Mouse (Mus musculus) hindbrain, embryonic 11.5 days (tissue): ENCODE results near the gene Nt5c. TPM values are rescaled to one million over a fixed set of nuclear protein-coding genes. Genes with fewer than 3 reads are reported as not detected.

Source experiments
- ATAC-seq: fragments of 200-750 bp; cut with Nextera tagmentation; 2 replicates; pipeline ENCODE4 v1.8.0; 2017; ENCODE audit warnings: mild to moderate bottlenecking, moderate TSS enrichment, moderate library complexity; ENCODE audit not compliant: low FRiP score
- DNase-seq: peaks from one replicate; pipeline ENCODE4 v3.0.0-alpha.2; 2015; ENCODE audit warnings: low spot score
- H3K27ac ChIP-seq: fragments of 300-500 bp; sonication (generic); 2 replicates; pipeline ENCODE4 v1.5.1; 2014; ENCODE audit warnings: mild to moderate bottlenecking, low read depth, low read length
- H3K27me3 ChIP-seq: fragments of 300-500 bp; sonication (generic); 2 replicates; pipeline ENCODE4 v1.6.1; 2014; ENCODE audit warnings: mild to moderate bottlenecking, low read length, moderate library complexity, mixed read lengths; ENCODE audit not compliant: control insufficient read depth, insufficient read depth
- H3K36me3 ChIP-seq: fragments of 300-500 bp; sonication (generic); 2 replicates; pipeline ENCODE4 v1.6.1; 2014; ENCODE audit warnings: mild to moderate bottlenecking, low read length, moderate library complexity, mixed read lengths; ENCODE audit not compliant: control insufficient read depth, insufficient read depth
- H3K4me1 ChIP-seq: fragments of 300-500 bp; sonication (generic); replicated peaks from 2 replicates; pipeline ENCODE4 v1.6.1; 2014; ENCODE audit warnings: low read length, mixed read lengths; ENCODE audit not compliant: control insufficient read depth, insufficient read depth
- H3K4me2 ChIP-seq: fragments of 300-500 bp; sonication (generic); replicated peaks from 2 replicates; pipeline ENCODE4 v1.6.1; 2014; ENCODE audit warnings: mild to moderate bottlenecking, low read depth, low read length
- H3K4me3 ChIP-seq: fragments of 300-500 bp; sonication (generic); 2 replicates; pipeline ENCODE4 v1.5.1; 2014; ENCODE audit warnings: low read depth, low read length
- H3K9ac ChIP-seq: fragments of 300-500 bp; sonication (generic); 2 replicates; pipeline ENCODE4 v1.6.1; 2014; ENCODE audit warnings: low read depth, low read length
- H3K9me3 ChIP-seq: fragments of 300-500 bp; sonication (generic); 2 replicates; pipeline ENCODE4 v1.6.1; 2016; ENCODE audit warnings: low read length; ENCODE audit not compliant: control insufficient read depth
- WGBS: fragments of 180-500 bp; shearing (Covaris S2); extraction: QIAGEN DNeasy Blood & Tissue Kit; methylation state at CpG from one replicate; pipeline ENCODE4 v1.1.7; 2014; 5-methylcytosine and 5-hydroxymethylcytosine counted together
- polyA plus RNA-seq: library from polyadenylated mRNA; unstranded; fragments of >200 nt; fragmentation: Nextera tagmentation; extraction: Ambion mirVana; gene quantifications from 2 replicates; pipeline ENCODE4 v1.2.1, GENCODE M21; 2014

Gene Nt5c
- polyA plus RNA-seq, 1 experiment from 2014 or later: 84.6 TPM

DNA sequence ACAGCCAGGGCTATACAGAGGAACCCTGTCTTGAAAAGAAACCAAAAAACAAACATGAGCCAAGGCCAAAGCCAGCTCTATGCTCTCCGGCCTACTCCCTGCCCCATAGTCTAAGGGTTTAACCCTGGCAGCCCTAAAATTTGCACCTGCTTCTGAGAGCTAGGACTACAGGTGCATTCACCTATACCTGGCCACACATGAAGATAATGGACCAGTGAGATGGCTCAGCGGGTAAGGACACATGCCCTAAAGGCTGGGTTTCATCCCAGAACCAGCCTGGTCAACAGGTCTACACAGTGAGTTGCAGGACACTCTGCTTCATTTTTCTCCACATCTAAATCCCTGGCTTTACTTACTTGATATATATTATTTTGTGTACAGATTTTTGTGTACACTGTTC, 30.6 kb upstream of the Nt5c start:
- WGBS: 91% methylated on average over 2 of the region's 2 CpGs
- Histone ChIP-seq H3K27me3 (no peaks in the 10 kb centered on the region), H3K4me2 (no peak overlapping the region), H3K4me3 (no peak overlapping the region), H3K4me1 (no peaks in the 10 kb centered on the region), H3K27ac (no peak overlapping the region), H3K9ac (no peak overlapping the region), H3K9me3 (no peaks in the 10 kb centered on the region), H3K36me3 (peaks cover 5% of the 10 kb centered on the region; the same call in 1 of the 2 replicates)
- DNase-seq: no peak
- no peak for ATAC-seq

DNA sequence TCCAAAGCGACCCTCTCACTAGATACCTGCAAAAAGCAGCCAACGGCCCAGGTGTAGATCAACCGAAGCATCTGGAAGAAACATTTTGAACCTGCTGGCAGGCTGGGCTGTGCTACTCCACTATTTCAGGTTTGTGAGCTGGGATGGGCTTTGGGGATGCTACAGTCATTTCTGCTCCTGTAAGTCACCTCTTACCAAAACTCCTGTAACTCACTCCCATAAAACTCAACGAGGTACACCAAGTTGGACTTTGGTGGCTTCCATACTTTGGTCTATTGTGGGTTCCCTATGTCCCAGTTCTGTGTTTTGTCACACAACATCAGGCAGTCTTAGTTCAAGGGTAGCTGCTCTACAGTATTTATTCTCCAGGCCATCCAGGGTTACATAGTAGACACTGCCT, 29.4 kb upstream of the Nt5c start:
- ATAC-seq: no peak

DNA sequence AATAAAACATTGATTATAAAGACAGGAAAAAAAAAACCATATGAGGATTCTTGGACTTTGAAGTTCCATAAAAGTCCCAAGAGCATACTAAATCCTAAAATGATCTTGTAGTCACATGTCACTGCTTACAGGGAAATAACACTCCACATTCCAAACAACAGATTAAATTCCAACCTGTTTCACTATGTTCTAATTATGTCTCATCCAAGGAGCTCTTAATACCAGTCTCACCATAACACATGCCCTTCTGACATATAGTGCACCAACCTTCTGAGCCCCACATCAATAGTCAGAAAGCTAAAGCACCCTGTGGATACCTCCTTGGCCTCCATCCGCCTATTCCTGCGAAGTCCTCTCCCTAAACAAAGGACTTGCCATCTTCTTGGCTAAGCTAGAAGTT, 28.6 kb upstream of the Nt5c start:
- WGBS: 61% methylated on average over 2 of the region's 2 CpGs

More for the DNA sequence above, 29.4 kb upstream of the Nt5c start:
- no peak overlapping the region for H3K4me2 ChIP-seq
- H3K27me3 ChIP-seq: no peaks in the 10 kb centered on the region
- H3K9me3 ChIP-seq: no peaks in the 10 kb centered on the region
- no peak for DNase-seq
- no peak overlapping the region for H3K9ac ChIP-seq
- no peak overlapping the region for H3K27ac ChIP-seq
- 0 out of 2 replicates have a peak, but pooled peaks cover 4% of the 10 kb centered on the region for H3K36me3 ChIP-seq
- WGBS: 82% methylated on average over 4 of the region's 4 CpGs
- no peaks in the 10 kb centered on the region for H3K4me1 ChIP-seq
- no peak overlapping the region for H3K4me3 ChIP-seq

DNA sequence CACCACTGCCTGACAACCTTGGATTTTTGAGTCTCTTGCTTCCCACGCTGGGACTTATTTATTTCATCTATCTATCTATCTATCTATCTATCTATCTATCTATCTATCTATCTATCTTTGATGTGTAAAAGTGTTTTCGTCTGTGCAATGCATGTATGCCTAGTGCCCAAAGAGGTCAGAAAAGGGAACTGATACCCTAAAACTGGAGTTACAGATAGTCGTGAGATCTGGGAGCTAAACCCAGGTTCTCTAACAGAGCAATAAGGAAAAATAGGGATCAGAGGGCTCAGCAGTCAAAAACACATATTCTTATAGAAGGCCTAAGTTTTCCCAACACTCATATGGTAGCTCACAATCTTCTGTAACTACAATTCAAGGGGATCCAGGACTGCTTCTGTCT, 27.9 kb upstream of the Nt5c start:
- no peak overlapping the region for H3K4me2 ChIP-seq
- no peak for ATAC-seq
- H3K9ac ChIP-seq: no peak overlapping the region
- no peaks in the 10 kb centered on the region for H3K9me3 ChIP-seq
- 0 out of 2 replicates have a peak, but pooled peaks cover 2% of the 10 kb centered on the region for H3K36me3 ChIP-seq
- H3K4me3 ChIP-seq: no peak overlapping the region
- whole genome bisulfite sequencing: 91% methylated on average over 3 of the region's 3 CpGs
- no peaks in the 10 kb centered on the region for H3K4me1 ChIP-seq
- DNase-seq: no peak
- no peak overlapping the region for H3K27ac ChIP-seq
- H3K27me3 ChIP-seq: no peaks in the 10 kb centered on the region

More for the DNA sequence above, 28.6 kb upstream of the Nt5c start:
- Histone ChIP-seq H3K4me1 (no peaks in the 10 kb centered on the region), H3K27ac (no peak overlapping the region), H3K9me3 (no peaks in the 10 kb centered on the region), H3K36me3 (0 out of 2 replicates have a peak, but pooled peaks cover 2% of the 10 kb centered on the region), H3K27me3 (no peaks in the 10 kb centered on the region), H3K9ac (no peak overlapping the region), H3K4me2 (no peak overlapping the region), H3K4me3 (no peak overlapping the region)
- ATAC-seq: no peak
- no peak for DNase-seq

DNA sequence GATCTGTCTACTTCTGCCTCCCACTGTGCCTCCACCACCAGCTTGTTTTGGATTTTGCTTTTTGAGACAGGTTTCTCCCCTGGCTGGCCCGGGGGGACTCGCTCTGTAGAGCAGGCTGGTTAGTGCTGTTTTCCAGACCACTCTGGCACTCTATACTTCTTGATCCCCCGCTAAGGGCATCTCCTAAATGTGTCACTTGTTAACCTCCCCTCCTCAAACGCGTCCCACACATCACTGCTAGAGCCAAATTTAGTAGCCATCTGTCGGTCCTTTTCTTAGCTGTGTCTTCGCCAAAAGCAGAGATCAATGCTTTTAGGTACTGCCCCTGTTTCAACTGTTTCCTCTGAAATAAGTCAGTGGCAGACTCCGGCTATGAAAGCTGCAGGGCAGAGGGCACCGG, 27.0 kb upstream of the Nt5c start:
- H3K4me1 ChIP-seq: no peaks in the 10 kb centered on the region
- no peak overlapping the region for H3K4me2 ChIP-seq
- H3K27me3 ChIP-seq: no peaks in the 10 kb centered on the region
- H3K9ac ChIP-seq: no peak overlapping the region
- DNase-seq: no peak
- no peak overlapping the region for H3K4me3 ChIP-seq
- H3K36me3 ChIP-seq: 0 out of 2 replicates have a peak, but pooled peaks cover 2% of the 10 kb centered on the region
- no peak overlapping the region for H3K27ac ChIP-seq
- ATAC-seq: no peak
- H3K9me3 ChIP-seq: no peaks in the 10 kb centered on the region
- WGBS: 78% methylated on average over 9 of the region's 9 CpGs

DNA sequence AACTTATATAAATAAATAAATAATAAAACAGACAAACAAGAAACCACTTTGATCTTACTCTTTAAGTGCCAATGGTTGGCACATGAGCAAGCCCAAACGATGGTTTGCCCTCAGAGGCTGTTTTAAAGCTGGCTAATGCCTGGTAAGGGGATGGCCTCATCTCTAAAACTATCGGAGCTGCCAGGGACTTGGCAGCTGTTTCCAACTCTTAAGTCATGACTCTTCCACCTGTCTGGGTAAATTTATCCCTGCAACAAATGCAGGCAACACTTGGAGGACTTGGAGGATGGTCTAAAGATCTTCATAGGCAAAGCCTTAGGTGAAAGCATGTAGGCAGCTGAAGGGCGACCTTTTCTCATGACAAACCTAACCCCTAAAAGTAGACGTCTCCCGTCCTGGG, 25.3 kb upstream of the Nt5c start:
- Histone ChIP-seq H3K4me3 (no peak overlapping the region), H3K27me3 (no peaks in the 10 kb centered on the region)

DNA sequence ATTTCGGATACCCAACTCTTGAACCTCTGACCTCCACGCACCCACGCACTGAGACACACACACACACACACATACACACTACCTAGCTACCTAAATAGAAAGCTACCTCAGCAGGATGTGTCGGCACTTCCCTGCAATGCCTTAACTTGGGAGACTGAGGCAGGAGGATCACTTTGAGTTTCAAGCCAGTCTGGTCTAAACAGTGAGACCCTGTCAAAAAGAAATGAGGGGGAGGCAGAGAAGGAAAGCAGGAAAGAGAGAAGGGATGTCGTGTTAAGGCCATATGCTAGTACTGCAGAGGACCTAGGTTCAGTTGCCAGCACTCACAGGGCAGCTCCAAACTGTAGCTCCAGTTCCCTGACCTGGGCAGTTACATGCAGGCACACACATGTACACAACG, 23.4 kb upstream of the Nt5c start:
- H3K9ac ChIP-seq: no peak overlapping the region
- no peaks in the 10 kb centered on the region for H3K9me3 ChIP-seq
- no peaks in the 10 kb centered on the region for H3K36me3 ChIP-seq
- no peak for ATAC-seq
- H3K4me1 ChIP-seq: peaks cover 16% of the 10 kb centered on the region; the same call in 1 of the 2 replicates
- no peak overlapping the region for H3K4me2 ChIP-seq
- no peaks in the 10 kb centered on the region for H3K27me3 ChIP-seq
- no peak overlapping the region for H3K27ac ChIP-seq
- DNase-seq: no peak
- no peak overlapping the region for H3K4me3 ChIP-seq
- WGBS: 72% methylated on average over 6 of the region's 6 CpGs

More for the DNA sequence above, 25.3 kb upstream of the Nt5c start:
- no peaks in the 10 kb centered on the region for H3K4me1 ChIP-seq
- DNase-seq: no peak
- no peak overlapping the region for H3K27ac ChIP-seq
- no peak for ATAC-seq
- no peaks in the 10 kb centered on the region for H3K36me3 ChIP-seq
- H3K4me2 ChIP-seq: no peak overlapping the region
- no peaks in the 10 kb centered on the region for H3K9me3 ChIP-seq
- 85% methylated on average over 5 of the region's 5 CpGs for WGBS
- no peak overlapping the region for H3K9ac ChIP-seq

DNA sequence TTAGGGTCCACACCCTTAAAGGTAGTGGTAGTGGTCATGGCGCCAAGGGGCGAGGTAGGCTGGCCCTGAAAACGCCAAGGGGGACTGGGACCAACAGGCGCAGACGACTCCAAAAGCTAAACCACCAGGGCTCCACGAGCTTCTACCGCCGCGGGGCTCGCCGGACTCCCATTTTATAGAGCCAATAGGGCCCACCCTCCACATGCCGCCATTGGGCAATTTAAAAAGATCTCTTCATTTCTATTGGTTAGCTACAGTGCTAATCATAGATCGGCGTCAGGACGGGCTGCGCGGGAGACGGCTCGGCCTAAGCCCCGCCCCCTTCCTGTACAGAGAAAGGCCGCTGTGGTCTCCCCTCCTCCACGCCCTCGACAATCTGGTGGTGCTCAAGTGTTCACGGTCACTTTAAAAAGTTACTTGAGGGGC, 22.6 kb upstream of the Nt5c start, which contains the start of gene Jpt1:
Gene Jpt1, minus strand, starts transcription at position 150 of the 426 bp plus-strand sequence.
- no peaks in the 10 kb centered on the region for H3K9me3 ChIP-seq
- peak; percentile 97 for ATAC-seq
- H3K4me3 ChIP-seq: peak within 1 kb of the TSS; percentile 100
- peak within 1 kb of the TSS; percentile 88 for H3K4me2 ChIP-seq
- WGBS: 0% methylated on average over 23 of the region's 24 CpGs
- H3K4me1 ChIP-seq: peaks cover 18% of the 10 kb centered on the region; the same call in 1 of the 2 replicates
- peak within 1 kb of the TSS; percentile 80 for H3K27ac ChIP-seq
- H3K36me3 ChIP-seq: no peaks in the 10 kb centered on the region
- no peaks in the 10 kb centered on the region for H3K27me3 ChIP-seq
- DNase-seq: peak; percentile 96
- peak within 1 kb of the TSS; percentile 99 for H3K9ac ChIP-seq
